7 mouse cellular contexts compared by ENCODE assay signal in the genomic region with DNA sequence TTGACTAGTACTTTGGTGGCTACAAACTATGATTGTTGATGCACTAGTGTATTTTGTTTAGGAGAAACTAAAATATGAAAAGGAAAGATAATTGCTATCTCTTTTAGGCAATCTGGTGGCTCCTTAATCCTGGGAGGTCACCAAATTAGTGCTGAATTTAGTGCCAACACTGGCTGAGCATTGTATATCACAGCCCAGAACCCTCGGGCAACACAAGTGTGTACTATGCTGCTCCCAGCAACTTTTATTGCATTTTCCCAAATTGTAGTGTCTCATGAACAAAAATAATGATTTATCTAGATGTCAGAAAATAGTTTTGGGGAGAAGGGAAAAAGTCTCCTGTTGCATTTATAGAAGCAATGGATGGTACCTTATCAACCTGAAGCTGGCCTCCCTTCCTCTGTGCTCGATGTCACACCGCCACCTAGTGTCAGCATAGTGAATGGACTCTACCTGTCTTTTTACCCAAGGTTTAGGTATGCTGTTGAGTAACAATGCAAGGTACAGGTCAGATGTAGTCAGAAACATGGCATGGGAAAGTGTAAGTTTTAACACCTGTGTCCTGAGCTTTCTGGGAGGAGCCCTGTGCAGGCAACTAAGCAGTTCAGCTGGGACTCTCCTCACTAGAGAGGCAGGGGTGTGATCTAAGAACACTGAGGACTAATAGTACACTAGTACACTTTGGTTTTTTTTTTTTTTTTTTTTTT. TPM values are rescaled to one million over a fixed set of nuclear protein-coding genes. Genes with fewer than 3 reads are reported as not detected.
DNase-seq lines count a peak whose midpoint lies in the region; ATAC-seq and TF ChIP-seq lines count a peak whose summit lies in the region.

No protein-coding gene starts in this region.

- H3K27me3 ChIP-seq in Patski = no peaks in the 10 kb centered on the region
- H3K27me3 ChIP-seq in forebrain, embryonic 15.5 days = no peaks in the 10 kb centered on the region
- H3K27me3 ChIP-seq in intestine, embryonic 14.5 days (replicated peaks; ENCODE audit: control insufficient read depth, insufficient read depth, low read length) = no peaks in the 10 kb centered on the region
- no peaks in the 10 kb centered on the region for H3K27me3 ChIP-seq in midbrain, embryonic 10.5 days (ENCODE audit: low read depth, poor library complexity, severe bottlenecking)

- CTCF ChIA-PET in Patski (lab: Charles Lee) = interaction anchor here (0.9 to 3.6 kb wide), 11 partner anchors 17 to 600 kb away, joined by 3 to 24 read pairs (median 4); no protein-coding TSS in a partner anchor

- no peaks in the 10 kb centered on the region for H3K9me3 ChIP-seq in forebrain, embryonic 15.5 days
- H3K9me3 ChIP-seq in intestine, embryonic 14.5 days (ENCODE audit: control insufficient read depth, low read length) = no peaks in the 10 kb centered on the region
- H3K9me3 ChIP-seq in midbrain, embryonic 10.5 days (replicated peaks) = no peaks in the 10 kb centered on the region

- peak; percentile 92 for TF ChIP-seq CTCF in Patski (IDR thresholded peaks at IDR 0.05)

- H3K27ac ChIP-seq in forebrain, embryonic 15.5 days (replicated peaks) = no peak overlapping the region
- H3K27ac ChIP-seq in intestine, embryonic 14.5 days (ENCODE audit: low read depth) = no peak overlapping the region
- no peak overlapping the region for H3K27ac ChIP-seq in midbrain, embryonic 10.5 days (replicated peaks)

- H3K4me3 ChIP-seq in forebrain, embryonic 15.5 days = no peak overlapping the region
- H3K4me3 ChIP-seq in intestine, embryonic 14.5 days (ENCODE audit: low read depth, low read length) = no peak overlapping the region
- no peak overlapping the region for H3K4me3 ChIP-seq in midbrain, embryonic 10.5 days

- no peak for DNase-seq in Patski (ENCODE audit: low read depth, low spot score)
- DNase-seq in intestine, embryonic 14.5 days (ENCODE audit: low spot score) = peak; percentile 87
- peak; percentile 67 to 71 for DNase-seq in left cerebral cortex, postnatal 25 days (ENCODE audit: low spot score in 2 of 2)
- peak; percentile 56 for DNase-seq in midbrain, embryonic 10.5 days (ENCODE audit: low spot score)
- DNase-seq in spleen, adult 18-20 months = peak; percentile 19 to 65

- WGBS in forebrain, embryonic 15.5 days = 18% methylated on average over 3 of the region's 3 CpGs
- 21% methylated on average over 3 of the region's 3 CpGs for WGBS in intestine, embryonic 14.5 days
- 27% methylated on average over 3 of the region's 3 CpGs for WGBS in midbrain, embryonic 10.5 days

- no peak overlapping the region for H3K4me2 ChIP-seq in forebrain, embryonic 15.5 days (replicated peaks)
- H3K4me2 ChIP-seq in intestine, embryonic 14.5 days (ENCODE audit: low read length) = no peak overlapping the region

- H3K36me3 ChIP-seq in forebrain, embryonic 15.5 days = no peaks in the 10 kb centered on the region
- H3K36me3 ChIP-seq in intestine, embryonic 14.5 days (ENCODE audit: control insufficient read depth, insufficient read depth, low read length) = no peaks in the 10 kb centered on the region; the same call in 1 of the 2 replicates
- H3K36me3 ChIP-seq in midbrain, embryonic 10.5 days = no peaks in the 10 kb centered on the region

- intact Hi-C loops in left cerebral cortex, postnatal 25 days (cut with DNase I) = loop anchor here (1.0 to 10.0 kb wide), 3 partner anchors 127 to 214 kb away; no protein-coding TSS in a partner anchor

- peaks cover 15% of the 10 kb centered on the region; the same call in 1 of the 2 replicates for H3K4me1 ChIP-seq in forebrain, embryonic 15.5 days
- H3K4me1 ChIP-seq in intestine, embryonic 14.5 days (replicated peaks; ENCODE audit: control insufficient read depth, insufficient read depth, low read length) = no peaks in the 10 kb centered on the region
- H3K4me1 ChIP-seq in midbrain, embryonic 10.5 days = no peaks in the 10 kb centered on the region

- POLR2A ChIA-PET in Patski (lab: Charles Lee) = no interaction called here

- ATAC-seq in Patski = peak; percentile 44
- ATAC-seq in cerebellum, adult (ENCODE audit: insufficient number of reproducible peaks, low FRiP score, low TSS enrichment) = peak; percentile 68
- peak; percentile 87 for ATAC-seq in forebrain, embryonic 15.5 days (replicated peaks)
- peak; percentile 82 for ATAC-seq in intestine, embryonic 14.5 days (replicated peaks; ENCODE audit: low FRiP score, low TSS enrichment, low read depth)

- in situ Hi-C loops in Patski (cut with MboI; ENCODE audit: low pct_unique_long_range_greater_than_20kb) = loop anchor here (5.0 kb wide), 2 partner anchors 187 to 602 kb away; no protein-coding TSS in a partner anchor

- no peak overlapping the region for H3K9ac ChIP-seq in forebrain, embryonic 15.5 days (replicated peaks)
- no peak overlapping the region for H3K9ac ChIP-seq in intestine, embryonic 14.5 days (ENCODE audit: low read length)

RNA-seq across cellular contexts. Expression of a gene that starts 43.1 kb away (rescaled TPM):
- polyA plus RNA-seq in Patski (2021) = 12.3 TPM
- polyA plus RNA-seq in forebrain, embryonic 15.5 days (2015; fragmentation: Nextera tagmentation; extraction: Ambion mirVana) = 12.1 and 12.3 TPM in 2 replicates
- 10.6 and 10.8 TPM in 2 replicates for polyA plus RNA-seq in intestine, embryonic 14.5 days (2014; fragmentation: Nextera tagmentation; extraction: Ambion mirVana)
- 100 to 1,000 TPM; 444 to 458 TPM for total RNA-seq in left cerebral cortex, postnatal 25 days (2021)
- 4.2 TPM in 2 replicates for polyA plus RNA-seq in midbrain, embryonic 10.5 days (2016; fragmentation: Nextera tagmentation; extraction: Ambion mirVana)
